Mouse (Mus musculus) embryonic facial prominence, embryonic 14.5 days (tissue): Measurements from ENCODE around the gene Cd82. TPM values are rescaled to one million over a fixed set of nuclear protein-coding genes. Genes with fewer than 3 reads are reported as not detected.

ENCODE experiments used
- ATAC-seq: fragments of 200-750 bp; cut with Nextera tagmentation; 2 replicates; pipeline ENCODE4 v1.8.0; 2017; ENCODE audit warnings: low read depth, moderate number of reproducible peaks, moderate TSS enrichment
- DNase-seq: peaks from one replicate; pipeline ENCODE4 v3.0.0-alpha.2; 2015; ENCODE audit warnings: low spot score
- H3K27ac ChIP-seq: fragments of 300-500 bp; sonication (generic); replicated peaks from 2 replicates; pipeline ENCODE4 v1.5.1; 2014; ENCODE audit warnings: low read depth, mild to moderate bottlenecking, low read length, moderate library complexity
- H3K27me3 ChIP-seq: fragments of 300-500 bp; sonication (generic); replicated peaks from 2 replicates; pipeline ENCODE4 v1.6.1; 2014; ENCODE audit warnings: low read length; ENCODE audit not compliant: control insufficient read depth, insufficient read depth
- H3K36me3 ChIP-seq: fragments of 300-500 bp; sonication (generic); 2 replicates; pipeline ENCODE4 v1.6.1; 2014; ENCODE audit warnings: low read length, mixed read lengths; ENCODE audit not compliant: control insufficient read depth, insufficient read depth
- H3K4me1 ChIP-seq: fragments of 300-500 bp; sonication (generic); 2 replicates; pipeline ENCODE4 v1.6.1; 2014; ENCODE audit warnings: antibody characterized with exemption, low read length; ENCODE audit not compliant: control insufficient read depth, insufficient read depth
- H3K4me2 ChIP-seq: fragments of 300-500 bp; sonication (generic); 2 replicates; pipeline ENCODE4 v1.6.1; 2014; ENCODE audit warnings: low read depth, mild to moderate bottlenecking, low read length, moderate library complexity, mixed read lengths
- H3K4me3 ChIP-seq: fragments of 300-500 bp; sonication (generic); 2 replicates; pipeline ENCODE4 v1.5.1; 2014; ENCODE audit warnings: low read depth, mild to moderate bottlenecking, low read length
- H3K9ac ChIP-seq: fragments of 300-500 bp; sonication (generic); 2 replicates; pipeline ENCODE4 v1.6.1; 2014; ENCODE audit warnings: low read depth, mild to moderate bottlenecking, low read length, moderate library complexity, mixed read lengths
- H3K9me3 ChIP-seq: fragments of 300-500 bp; sonication (generic); 2 replicates; pipeline ENCODE4 v1.6.1; 2016; ENCODE audit warnings: low read length; ENCODE audit not compliant: control insufficient read depth
- WGBS: fragments of 180-500 bp; shearing (Covaris S2); extraction: QIAGEN DNeasy Blood & Tissue Kit; methylation state at CpG from one replicate; pipeline ENCODE4 v1.1.7; 2014; 5-methylcytosine and 5-hydroxymethylcytosine counted together
- polyA plus RNA-seq: library from polyadenylated mRNA; unstranded; fragments of >200 nt; fragmentation: Nextera tagmentation; extraction: Ambion mirVana; gene quantifications from 2 replicates; pipeline ENCODE4 v1.2.1, GENCODE M21; 2014

Cd82 gene
- polyA plus RNA-seq, 1 experiment from 2014 or later: 46.9 TPM

DNA sequence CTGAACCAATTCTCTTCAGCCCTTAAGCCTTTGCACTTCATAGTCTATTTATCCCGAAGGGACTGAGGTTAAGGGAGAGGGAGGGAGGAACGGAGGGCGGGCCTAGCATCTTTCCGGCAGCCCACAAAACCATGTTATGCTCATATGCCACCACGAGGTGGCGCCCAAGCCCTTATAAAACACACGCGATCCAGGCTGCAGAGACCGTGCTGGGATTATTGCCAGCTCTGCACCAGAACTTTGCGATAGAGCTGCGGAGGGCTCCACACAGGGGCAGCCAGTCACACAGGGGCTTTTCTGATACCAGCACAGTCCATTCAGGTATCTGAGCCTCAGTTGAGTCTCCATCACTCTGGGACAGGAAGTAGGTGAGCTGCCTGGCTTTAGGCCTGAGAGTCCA, 12.1 kb upstream of the Cd82 start:
- 0% methylated on average over 11 of the region's 11 CpGs for WGBS
- Histone ChIP-seq H3K4me3 (no peak overlapping the region), H3K4me1 (peaks cover under 1% of the 10 kb centered on the region; the same call in 1 of the 2 replicates), H3K36me3 (no peaks in the 10 kb centered on the region), H3K4me2 (no peak overlapping the region), H3K27me3 (no peaks in the 10 kb centered on the region), H3K27ac (no peak overlapping the region), H3K9ac (no peak overlapping the region), H3K9me3 (no peaks in the 10 kb centered on the region)
- ATAC-seq: peak; percentile 48
- DNase-seq: peak; percentile 95

DNA sequence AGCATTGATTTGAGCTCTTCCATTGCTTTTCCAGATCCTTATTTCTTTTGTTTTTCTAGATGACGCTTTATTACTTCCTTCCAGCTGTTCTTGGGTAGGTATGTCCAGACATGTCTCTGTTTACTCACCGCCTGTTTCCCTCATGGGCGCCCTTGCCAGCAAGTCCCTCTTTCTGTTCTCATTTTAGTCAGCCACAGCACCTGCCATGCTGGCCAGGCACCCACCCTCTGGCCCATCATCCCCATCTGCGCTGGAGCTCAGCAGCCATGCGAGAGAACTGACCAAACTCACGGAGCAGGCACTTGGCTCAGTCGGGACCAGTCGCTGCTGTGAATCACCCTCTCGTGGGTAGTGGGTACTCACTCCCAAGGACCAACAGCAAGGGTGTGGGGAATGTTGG, 11.0 kb upstream of the Cd82 start:
- no peak overlapping the region for H3K4me3 ChIP-seq
- peaks cover 4% of the 10 kb centered on the region; the same call in 1 of the 2 replicates for H3K4me1 ChIP-seq
- H3K27ac ChIP-seq: no peak overlapping the region
- 84% methylated on average over 9 of the region's 9 CpGs for WGBS
- no peak for DNase-seq
- no peak overlapping the region for H3K4me2 ChIP-seq
- H3K27me3 ChIP-seq: no peaks in the 10 kb centered on the region
- no peak for ATAC-seq
- no peaks in the 10 kb centered on the region for H3K36me3 ChIP-seq
- no peaks in the 10 kb centered on the region for H3K9me3 ChIP-seq
- no peak overlapping the region for H3K9ac ChIP-seq

DNA sequence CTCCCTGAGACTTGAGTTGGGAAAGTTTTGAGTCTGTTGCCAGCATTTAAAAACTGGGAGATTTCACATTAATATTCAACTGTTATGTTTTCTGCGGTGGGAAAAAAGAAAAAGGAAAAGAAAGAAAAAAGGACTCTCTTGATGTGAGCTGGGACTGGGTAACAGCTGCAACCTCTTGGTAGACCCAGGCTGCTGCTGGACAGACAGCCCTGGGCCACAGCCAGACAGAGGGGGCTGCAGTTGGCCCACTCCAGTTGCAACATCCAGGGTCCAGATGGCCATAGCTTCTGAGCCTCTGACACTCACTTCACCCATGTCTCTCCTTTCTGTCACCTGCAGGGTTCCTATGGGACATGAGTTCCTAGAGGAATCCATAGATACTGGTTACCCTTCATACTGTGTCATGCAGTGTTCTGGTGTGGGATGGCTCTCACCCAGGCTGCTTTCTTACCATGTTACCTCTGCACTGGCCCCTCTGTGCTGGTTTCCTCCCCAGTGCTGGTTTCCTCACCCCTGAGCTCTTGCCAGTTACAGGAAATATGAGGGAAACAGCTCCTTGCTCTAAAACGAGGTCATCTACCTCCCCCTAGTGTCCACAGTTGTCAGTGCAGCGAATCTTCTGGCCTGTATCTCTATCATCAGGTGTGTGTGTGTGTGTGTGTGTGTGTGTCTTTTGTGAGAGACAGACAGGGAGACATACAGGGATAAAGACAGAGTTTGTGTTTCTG, 8.1 kb upstream of the Cd82 start:
- ATAC-seq: peak; percentile 13
- DNase-seq: peak; percentile 83
- H3K9ac ChIP-seq: 0 out of 2 replicates have a peak overlapping the region, but pooled peaks have one; percentile 63
- peak overlapping the region; percentile 56; the same call in 1 of the 2 replicates for H3K27ac ChIP-seq
- H3K4me1 ChIP-seq: peaks cover 4% of the 10 kb centered on the region; the same call in 1 of the 2 replicates
- H3K36me3 ChIP-seq: no peaks in the 10 kb centered on the region
- H3K4me3 ChIP-seq: no peak overlapping the region
- H3K4me2 ChIP-seq: peak overlapping the region; percentile 63
- 11% methylated on average over 3 of the region's 3 CpGs for WGBS
- H3K27me3 ChIP-seq: no peaks in the 10 kb centered on the region
- H3K9me3 ChIP-seq: no peaks in the 10 kb centered on the region

DNA sequence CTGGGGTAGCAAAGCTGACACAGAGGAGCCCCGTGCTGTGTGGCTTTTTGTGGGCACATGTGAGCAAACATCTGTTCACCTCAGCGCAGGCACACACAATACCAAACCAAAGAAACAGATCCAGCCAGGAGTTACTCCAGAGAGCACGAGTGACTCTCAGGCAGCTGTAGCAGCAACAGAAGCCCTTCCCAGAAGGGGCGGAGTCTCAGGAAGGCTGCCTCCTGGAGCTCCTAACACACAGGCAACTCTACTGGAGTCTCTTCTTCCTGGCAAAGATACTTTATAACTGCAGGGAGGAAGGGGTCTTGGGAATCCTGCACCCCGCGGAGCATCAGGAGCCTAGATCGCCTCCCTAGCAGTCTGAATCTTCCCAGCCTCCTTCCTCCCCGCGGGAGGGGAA, 7.2 kb upstream of the Cd82 start:
- DNase-seq: peak; percentile 93
- peak overlapping the region; percentile 31 for H3K4me3 ChIP-seq
- 1% methylated on average over 8 of the region's 9 CpGs for WGBS
- no peaks in the 10 kb centered on the region for H3K36me3 ChIP-seq
- ATAC-seq: peak; percentile 81
- peak overlapping the region; percentile 63 for H3K9ac ChIP-seq
- H3K4me2 ChIP-seq: peak overlapping the region; percentile 63
- H3K27me3 ChIP-seq: no peaks in the 10 kb centered on the region
- H3K27ac ChIP-seq: peak overlapping the region; percentile 56; the same call in 1 of the 2 replicates
- H3K9me3 ChIP-seq: no peaks in the 10 kb centered on the region
- H3K4me1 ChIP-seq: peaks cover 4% of the 10 kb centered on the region; the same call in 1 of the 2 replicates

DNA sequence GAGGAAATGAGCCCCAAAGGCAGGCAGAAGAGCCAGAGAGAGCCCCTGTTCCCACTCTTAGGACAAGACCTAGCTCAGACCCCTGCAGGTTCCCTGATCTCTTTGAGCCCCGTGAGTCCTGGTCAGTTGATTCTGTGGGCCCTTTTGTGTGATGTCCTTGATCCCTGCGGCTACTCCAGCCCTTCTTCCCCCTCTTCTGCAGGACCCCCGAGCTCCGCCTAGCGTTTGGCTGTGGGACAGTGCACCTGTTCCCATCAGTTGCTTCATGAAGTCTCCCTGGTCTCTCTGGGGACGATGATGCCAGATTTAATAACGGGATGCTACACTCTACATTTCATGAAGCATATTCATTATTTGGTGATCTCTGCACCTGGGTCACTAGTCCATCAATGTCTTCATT, 6.2 kb upstream of the Cd82 start:
- no peak overlapping the region for H3K9ac ChIP-seq
- DNase-seq (peak; percentile 80), ATAC-seq (no peak)
- H3K4me2 ChIP-seq: no peak overlapping the region
- WGBS: 9% methylated on average over 7 of the region's 7 CpGs
- no peaks in the 10 kb centered on the region for H3K27me3 ChIP-seq
- no peak overlapping the region for H3K4me3 ChIP-seq
- no peaks in the 10 kb centered on the region for H3K36me3 ChIP-seq
- H3K9me3 ChIP-seq: no peaks in the 10 kb centered on the region
- no peak overlapping the region for H3K27ac ChIP-seq
- peaks cover 4% of the 10 kb centered on the region; the same call in 1 of the 2 replicates for H3K4me1 ChIP-seq

DNA sequence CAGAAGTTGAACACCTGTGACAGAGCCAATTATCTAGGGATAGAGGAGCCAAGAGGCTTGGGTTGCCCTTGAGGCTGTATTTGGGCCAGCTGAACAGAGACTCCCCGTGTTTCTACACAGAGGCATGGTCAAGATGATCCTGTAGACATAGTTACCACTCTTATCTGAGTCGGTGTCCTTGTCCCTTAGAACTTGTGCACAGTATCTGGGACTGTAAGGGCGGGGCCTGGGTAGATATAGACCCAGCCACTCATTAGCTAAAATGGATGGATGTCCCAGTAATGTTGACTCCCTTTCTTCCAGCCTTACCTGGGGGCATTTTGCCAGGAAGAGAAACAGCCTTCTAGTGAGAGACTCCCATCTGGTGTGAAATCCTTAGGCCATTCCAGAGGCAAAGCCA, 3.4 kb upstream of the Cd82 start:
- Histone ChIP-seq H3K4me1 (peaks cover 11% of the 10 kb centered on the region), H3K4me2 (no peak overlapping the region), H3K27me3 (no peaks in the 10 kb centered on the region), H3K36me3 (no peaks in the 10 kb centered on the region), H3K4me3 (no peak overlapping the region), H3K9me3 (no peaks in the 10 kb centered on the region), H3K27ac (no peak overlapping the region), H3K9ac (no peak overlapping the region)
- 90% methylated on average over 3 of the region's 3 CpGs for WGBS
- ATAC-seq (no peak), DNase-seq (no peak)

DNA sequence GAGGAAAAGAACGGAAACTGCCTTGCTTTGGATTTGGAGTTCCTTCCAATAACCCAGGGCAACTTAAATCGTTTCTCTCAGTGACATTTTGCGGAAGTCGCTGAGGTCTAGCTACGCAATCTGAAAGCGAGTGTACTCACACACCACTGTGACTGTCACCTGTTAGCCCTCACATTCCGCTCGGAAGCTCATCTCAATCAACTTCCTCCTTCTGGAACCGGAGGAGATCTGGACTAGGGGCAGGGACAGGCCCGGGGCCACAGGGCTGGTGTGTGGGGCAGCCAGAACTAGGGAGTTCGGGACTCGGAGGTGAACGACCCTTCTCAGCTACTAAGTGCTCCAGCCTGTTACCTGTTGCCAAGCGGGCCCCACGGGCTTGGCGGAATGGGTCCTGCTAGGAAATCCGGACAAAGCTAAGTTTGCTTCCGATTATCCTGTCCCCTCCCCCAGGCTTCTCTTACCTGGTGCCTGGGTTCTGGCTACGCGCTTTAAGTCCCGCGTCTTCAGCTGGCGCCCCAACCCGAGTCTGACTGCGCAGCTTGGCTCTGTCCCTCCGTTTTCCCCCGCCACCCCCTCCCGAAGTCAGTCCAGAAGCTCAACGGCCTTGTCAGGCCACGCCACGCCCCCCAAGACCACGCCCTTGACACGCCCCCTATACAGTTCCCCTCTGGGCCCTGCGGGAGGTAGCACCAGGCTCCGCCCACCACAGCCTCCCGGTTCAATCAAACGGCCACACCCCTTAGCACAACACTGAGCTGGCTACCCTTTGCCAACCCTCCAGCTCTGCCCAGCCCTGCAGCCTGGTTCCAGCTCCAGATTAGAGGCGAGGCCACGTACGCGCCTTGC, 848 bp downstream of the Cd82 start:
- Histone ChIP-seq H3K4me1 (peaks cover 13% of the 10 kb centered on the region), H3K9ac (peak overlapping the region; percentile 55), H3K27ac (peak overlapping the region; percentile 63), H3K4me2 (peak overlapping the region; percentile 73), H3K4me3 (peak overlapping the region; percentile 43), H3K36me3 (no peaks in the 10 kb centered on the region), H3K27me3 (no peaks in the 10 kb centered on the region), H3K9me3 (no peaks in the 10 kb centered on the region)
- ATAC-seq: peak; percentile 95
- peak; percentile 97 for DNase-seq
- 1% methylated on average over 33 of the region's 41 CpGs for WGBS

DNA sequence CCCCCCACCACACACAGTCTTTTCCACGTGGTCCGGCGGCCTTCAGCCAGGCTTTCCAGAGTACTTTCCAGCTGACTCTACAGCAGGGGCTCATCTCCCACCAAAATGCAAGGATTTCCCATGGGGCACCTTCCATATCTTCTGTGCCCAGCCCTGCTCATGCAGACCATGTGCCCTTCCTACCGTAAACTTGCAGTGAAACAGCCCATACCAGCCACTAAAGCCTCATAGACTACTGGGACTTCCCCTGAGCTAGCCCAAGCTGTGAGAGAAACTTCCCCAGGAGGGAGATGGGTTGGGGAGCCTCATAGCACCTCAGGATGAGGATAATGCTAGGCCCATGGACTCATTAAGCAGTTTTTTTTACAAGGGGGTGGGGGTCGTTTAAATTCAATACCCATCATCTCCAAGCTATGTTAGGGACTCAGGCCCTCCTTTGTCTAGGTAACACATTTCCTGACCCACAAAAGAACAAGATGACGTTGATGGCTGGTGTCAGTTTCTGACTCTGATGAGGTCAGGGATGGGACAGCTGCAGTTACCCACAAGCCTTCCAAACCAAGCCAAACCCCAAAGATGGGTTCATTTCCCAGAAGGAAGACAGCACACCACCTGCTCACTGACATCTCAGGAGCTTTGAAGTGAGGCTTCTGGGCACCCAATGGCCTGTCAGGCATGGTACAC, 2.0 kb downstream of the Cd82 start:
- Histone ChIP-seq H3K27ac (no peak overlapping the region), H3K4me3 (peak overlapping the region; percentile 43; the same call in 1 of the 2 replicates), H3K36me3 (no peaks in the 10 kb centered on the region), H3K4me2 (peak overlapping the region; percentile 73), H3K9ac (no peak overlapping the region), H3K27me3 (no peaks in the 10 kb centered on the region), H3K4me1 (peaks cover 13% of the 10 kb centered on the region), H3K9me3 (no peaks in the 10 kb centered on the region)
- DNase-seq (no peak), ATAC-seq (no peak)
- WGBS: 83% methylated on average over 6 of the region's 6 CpGs
